Comparison of ENCODE assay signal across 31 mouse cellular contexts in genomic region chr12:49397443-49398162, GRCm38 (mm10). TPM values are rescaled to one million over a fixed set of nuclear protein-coding genes. Genes with fewer than 3 reads are reported as not detected.
DNase-seq lines count a peak whose midpoint lies in the region; ATAC-seq and TF ChIP-seq lines count a peak whose summit lies in the region.
"Had no signal": no experiment of that assay in that cellular context is flagged by ENCODE, and none has a peak within 500 bp of the region (broad histone marks: within the 10 kb centered on the region; RNA-seq: fewer than 3 reads in every experiment).

No protein-coding gene starts in this region.

- peak overlapping the region; percentile 39 for H3K4me2 ChIP-seq in forebrain, embryonic 15.5 days (replicated peaks)
- H3K4me2 ChIP-seq: embryonic facial prominence, embryonic 12.5 days; kidney, embryonic 15.5 days; neural tube, embryonic 15.5 days had no signal

- WGBS in forebrain, embryonic 15.5 days, result 10% methylated on average over 4 of the region's 4 CpGs

- no peaks in the 10 kb centered on the region for H3K36me3 ChIP-seq in forebrain, embryonic 15.5 days
- H3K36me3 ChIP-seq: embryonic facial prominence, embryonic 12.5 days; heart, embryonic 10.5 days; kidney, embryonic 15.5 days; neural tube, embryonic 15.5 days had no signal

- peak overlapping the region; percentile 39 for H3K9ac ChIP-seq in forebrain, embryonic 15.5 days (replicated peaks)
- H3K9ac ChIP-seq: embryonic facial prominence, embryonic 12.5 days; kidney, embryonic 15.5 days; neural tube, embryonic 15.5 days had no signal

- no peak for TF ChIP-seq CTCF in layer of hippocampus, adult 2 months (conservative IDR thresholded peaks at IDR 0.05)

- DNase-seq in layer of hippocampus, adult 2 months (ENCODE audit: low spot score in 2 of 2), result no peak
- no peak for DNase-seq in layer of hippocampus, postnatal 10 days (ENCODE audit: low spot score in 2 of 2)
- peak; percentile 56 for DNase-seq in NIH3T3 (ENCODE audit: low read depth)
- DNase-seq in embryo, embryonic 11 days, result peak; percentile 4
- no peak for DNase-seq in cerebellum, postnatal 4 days (ENCODE audit: low spot score in 2 of 2)
- no peak for DNase-seq in gastrocnemius, adult 8-10 months (ENCODE audit: low spot score in 2 of 2)
- DNase-seq: cerebellum, adult 18-20 months; cerebellum, postnatal 25 days; kidney, adult 11 months; kidney, postnatal 36 days; left cerebral cortex, postnatal 4 days; lung, postnatal 4 days; thymus, adult 18-20 months; thymus, postnatal 4 days had no signal

- no peaks in the 10 kb centered on the region for H3K9me3 ChIP-seq in forebrain, embryonic 15.5 days
- H3K9me3 ChIP-seq: embryonic facial prominence, embryonic 12.5 days; heart, embryonic 10.5 days; kidney, embryonic 15.5 days; neural tube, embryonic 15.5 days had no signal

- no peaks in the 10 kb centered on the region for H3K27me3 ChIP-seq in forebrain, embryonic 15.5 days

- H3K27ac ChIP-seq in layer of hippocampus, adult 2 months, result peak overlapping the region; percentile 100
- H3K27ac ChIP-seq in forebrain, embryonic 15.5 days (replicated peaks), result peak overlapping the region; percentile 92
- H3K27ac ChIP-seq: embryonic facial prominence, embryonic 12.5 days; heart, embryonic 10.5 days; kidney, embryonic 15.5 days; neural tube, embryonic 15.5 days had no signal

- no peak for ATAC-seq in forebrain, embryonic 15.5 days (replicated peaks)
- ATAC-seq: CD4-positive, CD25-positive, alpha-beta regulatory T cell, adult 4 months had no signal

- H3K4me3 ChIP-seq in layer of hippocampus, adult 2 months, result no peak overlapping the region
- peak overlapping the region; percentile 11; the same call in 1 of the 2 replicates for H3K4me3 ChIP-seq in forebrain, embryonic 15.5 days
- H3K4me3 ChIP-seq: embryonic facial prominence, embryonic 12.5 days; heart, embryonic 10.5 days; kidney, embryonic 15.5 days; neural tube, embryonic 15.5 days had no signal

- H3K4me1 ChIP-seq in forebrain, embryonic 15.5 days, result peaks cover 31% of the 10 kb centered on the region
- H3K4me1 ChIP-seq: heart, embryonic 10.5 days had no signal

RNA-seq across cellular contexts. Expression of gene Gm43517, which starts 12.6 kb away (rescaled TPM):
- total RNA-seq in layer of hippocampus, adult 2 months (2021), result 10 to 100 TPM; 11.7 to 12.8 TPM
- 10 to 100 TPM; 14.5 to 17.7 TPM for total RNA-seq in layer of hippocampus, postnatal 10 days (2021)
- polyA plus RNA-seq in forebrain, embryonic 15.5 days (2015; fragmentation: Nextera tagmentation; extraction: Ambion mirVana), result 2.8 and 3.0 TPM in 2 replicates
- not detected for total RNA-seq in gastrocnemius, adult 8-10 months (2022)
- total RNA-seq: adrenal gland, postnatal 4 days; gastrocnemius, adult 18-20 months; hematopoietic stem cell, adult 5-6 weeks; liver, adult 2 months; megakaryocyte-erythroid progenitor cell, adult 5-6 weeks had no signal
- polyA plus RNA-seq: CD4-positive, CD25-positive, alpha-beta regulatory T cell, adult 4 months; gonadal fat pad, adult 2 months; heart, embryonic 10.5 days; heart, embryonic 16.5 days; kidney, embryonic 15.5 days; liver, adult 2 months; liver, embryonic 16.5 days; lung, embryonic 16.5 days; neural tube, embryonic 15.5 days; small intestine, adult 2 months; stomach, embryonic 16.5 days had no signal

RNA-seq across cellular contexts. Expression of gene Foxg1, which starts 15.1 kb away (rescaled TPM):
- total RNA-seq in layer of hippocampus, adult 2 months (2021), result 100 to 1,000 TPM; 149 to 167 TPM
- total RNA-seq in layer of hippocampus, postnatal 10 days (2021), result 100 to 1,000 TPM; 182 to 209 TPM
- polyA plus RNA-seq in forebrain, embryonic 15.5 days (2015; fragmentation: Nextera tagmentation; extraction: Ambion mirVana), result 110 and 111 TPM in 2 replicates
- not detected for total RNA-seq in gastrocnemius, adult 8-10 months (2022)
- total RNA-seq: gastrocnemius, adult 18-20 months; hematopoietic stem cell, adult 5-6 weeks; liver, adult 2 months; megakaryocyte-erythroid progenitor cell, adult 5-6 weeks had no signal
- polyA plus RNA-seq: CD4-positive, CD25-positive, alpha-beta regulatory T cell, adult 4 months; gonadal fat pad, adult 2 months; kidney, embryonic 15.5 days; liver, adult 2 months; liver, embryonic 16.5 days; neural tube, embryonic 15.5 days; small intestine, adult 2 months had no signal

Comparison
In these comparisons a context has a peak if more than half of its experiments do, and no peak if none do; other contexts are left out.
1. DNase-seq: peak in NIH3T3 (single experiment) and embryo, embryonic 11 days (single experiment); none in layer of hippocampus, adult 2 months (0 of 2), layer of hippocampus, postnatal 10 days (0 of 2), cerebellum, postnatal 4 days (0 of 2) and gastrocnemius, adult 8-10 months (0 of 2).
2. RNA of gene Gm43517, which starts 12.6 kb away (total RNA-seq): 14.5 to 17.7 TPM in layer of hippocampus, postnatal 10 days and 11.7 to 12.8 TPM in layer of hippocampus, adult 2 months; not detected in gastrocnemius, adult 8-10 months; every median in the first group is over 10 times any median in the second.
3. RNA of gene Foxg1, which starts 15.1 kb away (total RNA-seq): 182 to 209 TPM in layer of hippocampus, postnatal 10 days and 149 to 167 TPM in layer of hippocampus, adult 2 months; not detected in gastrocnemius, adult 8-10 months; every median in the first group is over 100 times any median in the second.